8 mouse cellular contexts compared by ENCODE assay signal in the genomic region with DNA sequence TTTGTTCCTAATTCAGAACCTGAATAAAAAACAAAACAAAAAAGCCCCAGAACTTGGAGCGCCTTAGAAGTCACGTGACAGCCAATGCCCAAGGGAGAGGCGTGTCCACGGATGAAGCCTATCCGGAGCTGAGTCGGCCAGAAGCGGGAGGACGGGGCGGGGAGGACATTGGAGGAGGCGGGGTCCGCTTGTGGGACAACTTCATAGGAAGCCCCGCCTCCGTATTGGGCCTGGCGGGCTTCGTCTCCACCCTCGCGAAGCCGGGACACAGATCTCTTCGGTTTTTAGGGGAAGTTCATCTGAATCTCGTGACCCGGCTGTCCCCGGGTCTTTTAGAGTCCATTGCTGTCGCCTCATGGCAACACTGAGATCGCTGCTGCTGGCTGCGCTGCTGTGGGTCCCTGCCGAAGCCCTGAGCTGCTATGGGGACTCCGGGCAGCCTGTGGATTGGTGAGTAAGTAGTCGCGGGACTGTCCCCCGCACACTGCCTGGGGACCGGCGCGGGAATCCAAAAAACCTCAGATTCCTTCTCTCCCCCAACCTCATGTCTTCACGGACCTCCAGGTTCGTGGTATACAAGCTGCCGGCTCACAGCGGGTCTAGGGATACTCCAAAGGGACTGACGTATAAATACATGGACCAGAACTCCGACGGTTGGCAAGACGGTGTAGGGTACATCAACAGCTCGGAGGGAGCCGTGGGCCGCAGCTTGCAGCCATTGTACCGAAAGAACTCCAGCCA. TPM values are rescaled to one million over a fixed set of nuclear protein-coding genes. Genes with fewer than 3 reads are reported as not detected.
A peak's percentile ranks its signal among the peaks of the same experiment; 100 is the strongest.
DNase-seq lines count a peak whose midpoint lies in the region; ATAC-seq and TF ChIP-seq lines count a peak whose summit lies in the region.

TSS of gene Dnase2a (plus strand) at position 140 of the 741 bp plus-strand sequence.

- H3K4me2 ChIP-seq in kidney, embryonic 15.5 days, result peak within 1 kb of the TSS; percentile 91
- peak within 1 kb of the TSS; percentile 100 for H3K4me2 ChIP-seq in myocyte (ENCODE audit: low read depth)

- no peaks in the 10 kb centered on the region for H3K36me3 ChIP-seq in heart, embryonic 10.5 days
- no peaks in the 10 kb centered on the region for H3K36me3 ChIP-seq in kidney, embryonic 15.5 days
- H3K36me3 ChIP-seq in liver, adult 2 months (ENCODE audit: control insufficient read depth, insufficient read depth, low read length), result no peaks in the 10 kb centered on the region
- H3K36me3 ChIP-seq in myocyte (ENCODE audit: control insufficient read depth, insufficient read depth), result no peaks in the 10 kb centered on the region
- no peaks in the 10 kb centered on the region for H3K36me3 ChIP-seq in splenic B cell, adult 2 months (ENCODE audit: control insufficient read depth, insufficient read depth, low read length, poor library complexity, severe bottlenecking)

- peak; percentile 84 for ATAC-seq in erythroblast, adult 5-6 weeks (replicated peaks; ENCODE audit: low FRiP score, poor library complexity, severe bottlenecking)
- peak; percentile 93 for ATAC-seq in kidney, embryonic 15.5 days (replicated peaks; ENCODE audit: low FRiP score)

- peaks cover 61% of the 10 kb centered on the region for H3K27me3 ChIP-seq in heart, embryonic 10.5 days (ENCODE audit: insufficient read depth, poor library complexity, severe bottlenecking)
- H3K27me3 ChIP-seq in kidney, embryonic 15.5 days, result peaks cover 45% of the 10 kb centered on the region
- no peaks in the 10 kb centered on the region for H3K27me3 ChIP-seq in liver, adult 2 months (ENCODE audit: control insufficient read depth, insufficient read depth, low read length)
- no peaks in the 10 kb centered on the region for H3K27me3 ChIP-seq in myocyte (ENCODE audit: control insufficient read depth, insufficient read depth, insufficient read length)
- H3K27me3 ChIP-seq in splenic B cell, adult 2 months (ENCODE audit: control insufficient read depth, insufficient read depth, low read length, poor library complexity, severe bottlenecking), result no peaks in the 10 kb centered on the region

- WGBS in bone marrow, adult 2 months, result under 1% methylated on average over 45 of the region's 45 CpGs
- under 1% methylated on average over 45 of the region's 45 CpGs for WGBS in heart, embryonic 10.5 days
- WGBS in kidney, embryonic 15.5 days, result under 1% methylated on average over 45 of the region's 45 CpGs
- under 1% methylated on average over 45 of the region's 45 CpGs for WGBS in liver, adult 2 months

- TF ChIP-seq POLR2A in bone marrow, adult 2 months (IDR thresholded peaks at IDR 0.05; ENCODE audit: borderline replicate concordance, control insufficient read depth, low read depth, low read length), result peak; percentile 55; the same call in 1 of the 2 replicates
- TF ChIP-seq POLR2A in liver, adult 2 months (IDR thresholded peaks at IDR 0.05; ENCODE audit: extremely low read depth, insufficient read depth, low read length), result peak; percentile 19; the same call in 1 of the 2 replicates
- TF ChIP-seq POLR2A in myocyte (IDR thresholded peaks at IDR 0.05; ENCODE audit: insufficient read length, low read depth), result peak; percentile 57

- peak within 1 kb of the TSS; percentile 72 for H3K4me3 ChIP-seq in bone marrow, adult 2 months (replicated peaks; ENCODE audit: control insufficient read depth, low read depth, low read length)
- peak within 1 kb of the TSS; percentile 71 for H3K4me3 ChIP-seq in heart, embryonic 10.5 days
- H3K4me3 ChIP-seq in kidney, embryonic 15.5 days (replicated peaks), result peak within 1 kb of the TSS; percentile 59
- H3K4me3 ChIP-seq in liver, adult 2 months (ENCODE audit: insufficient read depth, low read depth, low read length), result peak within 1 kb of the TSS; percentile 72
- H3K4me3 ChIP-seq in myocyte, result peak within 1 kb of the TSS; percentile 42

- no peak within 1 kb of the TSS for H3ac ChIP-seq in myocyte (ENCODE audit: control insufficient read depth, insufficient read length)

- DNase-seq in 416B (ENCODE audit: low read depth), result peak; percentile 99
- DNase-seq in heart, embryonic 10.5 days (ENCODE audit: low spot score), result peak; percentile 98
- DNase-seq in liver, adult 2 months (ENCODE audit: extremely low read depth, low read depth, low spot score), result peak; percentile 93
- DNase-seq in splenic B cell, adult 2 months (ENCODE audit: low read depth, low spot score), result peak; percentile 99

- no peak for TF ChIP-seq CTCF in bone marrow, adult 2 months (IDR thresholded peaks at IDR 0.05; ENCODE audit: control insufficient read depth, insufficient read depth, low read length)
- TF ChIP-seq CTCF in liver, adult 2 months (IDR thresholded peaks at IDR 0.05; ENCODE audit: low read depth, low read length), result 0 out of 2 replicates have a peak, but pooled peaks have one; percentile 1

- H3K79me2 ChIP-seq in liver, adult 2 months (ENCODE audit: control insufficient read depth, insufficient read depth, low read length), result peaks cover 4% of the 10 kb centered on the region; the same call in 1 of the 2 replicates
- H3K79me2 ChIP-seq in myocyte (ENCODE audit: control insufficient read depth, insufficient read depth), result no peaks in the 10 kb centered on the region

- no peaks in the 10 kb centered on the region for H3K9me3 ChIP-seq in heart, embryonic 10.5 days
- H3K9me3 ChIP-seq in kidney, embryonic 15.5 days (replicated peaks), result no peaks in the 10 kb centered on the region

- H3K27ac ChIP-seq in bone marrow, adult 2 months (ENCODE audit: control insufficient read depth, insufficient read depth, low read depth, low read length, poor library complexity), result peak within 1 kb of the TSS; percentile 90
- peak within 1 kb of the TSS; percentile 76 for H3K27ac ChIP-seq in heart, embryonic 10.5 days
- H3K27ac ChIP-seq in kidney, embryonic 15.5 days, result peak within 1 kb of the TSS; percentile 54; the same call in 1 of the 2 replicates
- peak within 1 kb of the TSS; percentile 66 for H3K27ac ChIP-seq in liver, adult 2 months (replicated peaks; ENCODE audit: insufficient read depth, low read depth, low read length)

- H3K4me1 ChIP-seq in bone marrow, adult 2 months (ENCODE audit: control insufficient read depth, insufficient read depth, low read length), result peaks cover 5% of the 10 kb centered on the region
- H3K4me1 ChIP-seq in heart, embryonic 10.5 days, result peaks cover 22% of the 10 kb centered on the region
- peaks cover 28% of the 10 kb centered on the region for H3K4me1 ChIP-seq in kidney, embryonic 15.5 days
- peaks cover 8% of the 10 kb centered on the region; the same call in 1 of the 2 replicates for H3K4me1 ChIP-seq in liver, adult 2 months (ENCODE audit: control insufficient read depth, insufficient read depth, low read length)

- peak within 1 kb of the TSS; percentile 59 for H3K9ac ChIP-seq in kidney, embryonic 15.5 days
- peak within 1 kb of the TSS; percentile 76 for H3K9ac ChIP-seq in liver, adult 2 months (ENCODE audit: low read depth, low read length)

TF ChIP-seq in myocyte, 11 proteins besides CTCF, POLR2A, EP300 and RAD21:
- TF ChIP-seq USF1 (IDR thresholded peaks at IDR 0.05; ENCODE audit: low read depth) (peak; percentile 95), MAX (IDR thresholded peaks at IDR 0.05; ENCODE audit: low read depth) (no peak), REST (IDR thresholded peaks at IDR 0.05; ENCODE audit: insufficient read depth, insufficient read length) (no peak), CEBPB (IDR thresholded peaks at IDR 0.05; ENCODE audit: insufficient read depth, poor library complexity, severe bottlenecking) (no peak), POLR2AphosphoS2 (IDR thresholded peaks at IDR 0.05; ENCODE audit: insufficient read length, low read depth) (peak; percentile 29), TCF12 (IDR thresholded peaks at IDR 0.05; ENCODE audit: insufficient read depth, poor library complexity, severe bottlenecking) (no peak), E2F4 (IDR thresholded peaks at IDR 0.05; ENCODE audit: insufficient read depth) (no peak)
TF ChIP-seq in myocyte: peak in this region for 2.

RNA-seq across cellular contexts. Expression of gene Dnase2a, which starts in this region (rescaled TPM):
- 35.0 and 54.0 TPM in 2 replicates for polyA plus RNA-seq in bone marrow, adult 2 months (2011; ENCODE audit: insufficient read depth, insufficient read length, low replicate concordance, missing spikeins)
- total RNA-seq in erythroblast, adult 5-6 weeks (2015; ENCODE audit: low replicate concordance), result 31.9 and 44.9 TPM in 2 replicates
- total RNA-seq in erythroblast, adult 5-6 weeks (2017; ENCODE audit: low replicate concordance), result 85.2 and 99.8 TPM in 2 replicates
- 3.2 and 3.8 TPM in 2 replicates for polyA plus RNA-seq in heart, embryonic 10.5 days (2016; fragmentation: Nextera tagmentation; extraction: Ambion mirVana)
- polyA plus RNA-seq in kidney, embryonic 15.5 days (2015; fragmentation: Nextera tagmentation; extraction: Ambion mirVana), result 8.3 and 8.6 TPM in 2 replicates
- total RNA-seq in liver, adult 2 months (2014; rRNA removed), result 13.0 and 16.1 TPM in 2 replicates
- 16.1 and 20.0 TPM in 2 replicates for polyA plus RNA-seq in liver, adult 2 months (2012; rRNA removed)
- polyA plus RNA-seq in myocyte (2012; fragmentation: generic; extraction: Trizol), result 9.2 TPM

Comparison
In these comparisons a context has a peak if more than half of its experiments do, and no peak if none do; other contexts are left out.
1. Peak in every context shown above with its lines: DNase-seq, ATAC-seq, H3K4me3 ChIP-seq and H3K27ac ChIP-seq.